Mouse (Mus musculus) embryonic facial prominence, embryonic 11.5 days (tissue): ENCODE data around the gene Lrpap1. TPM values are rescaled to one million over a fixed set of nuclear protein-coding genes. Genes with fewer than 3 reads are reported as not detected.

Source experiments
- ATAC-seq: fragments of 200-750 bp; cut with Nextera tagmentation; replicated peaks from 2 replicates; pipeline ENCODE4 v1.8.0; 2017; ENCODE audit warnings: low read depth; ENCODE audit not compliant: insufficient number of reproducible peaks, low FRiP score, low TSS enrichment
- DNase-seq: peaks from one replicate; pipeline ENCODE4 v3.0.0-alpha.2; 2015; ENCODE audit warnings: low spot score
- H3K27ac ChIP-seq: fragments of 300-500 bp; sonication (generic); replicated peaks from 2 replicates; pipeline ENCODE4 v1.5.1; 2014; ENCODE audit warnings: mild to moderate bottlenecking, low read depth, low read length, control low read depth
- H3K27me3 ChIP-seq: fragments of 300-500 bp; sonication (generic); 2 replicates; pipeline ENCODE4 v1.6.1; 2014; ENCODE audit warnings: mild to moderate bottlenecking, low read length, moderate library complexity, mixed read lengths; ENCODE audit not compliant: control insufficient read depth, insufficient read depth
- H3K36me3 ChIP-seq: fragments of 300-500 bp; sonication (generic); replicated peaks from 2 replicates; pipeline ENCODE4 v1.6.1; 2014; ENCODE audit warnings: low read depth, mild to moderate bottlenecking, low read length, moderate library complexity, mixed read lengths; ENCODE audit not compliant: control insufficient read depth, insufficient read depth
- H3K4me1 ChIP-seq: fragments of 300-500 bp; sonication (generic); 2 replicates; pipeline ENCODE4 v1.6.1; 2014; ENCODE audit warnings: low read length, mixed read lengths; ENCODE audit not compliant: control insufficient read depth, insufficient read depth
- H3K4me2 ChIP-seq: fragments of 300-500 bp; sonication (generic); 2 replicates; pipeline ENCODE4 v1.6.1; 2014; ENCODE audit warnings: low read depth, mild to moderate bottlenecking, control low read depth, low read length, moderate library complexity
- H3K4me3 ChIP-seq: fragments of 300-500 bp; sonication (generic); 2 replicates; pipeline ENCODE4 v1.5.1; 2014; ENCODE audit warnings: low read depth, low read length, control low read depth
- H3K9ac ChIP-seq: fragments of 300-500 bp; sonication (generic); replicated peaks from 2 replicates; pipeline ENCODE4 v1.6.1; 2014; ENCODE audit warnings: mild to moderate bottlenecking, control low read depth, low read length
- H3K9me3 ChIP-seq: fragments of 300-500 bp; sonication (generic); replicated peaks from 2 replicates; pipeline ENCODE4 v1.6.1; 2016; ENCODE audit warnings: mild to moderate bottlenecking, low read length, inconsistent platforms, mixed read lengths; ENCODE audit not compliant: control insufficient read depth
- WGBS: fragments of 180-500 bp; shearing (Covaris S2); extraction: QIAGEN DNeasy Blood & Tissue Kit; methylation state at CpG from one replicate; pipeline ENCODE4 v1.1.7; 2014; 5-methylcytosine and 5-hydroxymethylcytosine counted together
- polyA plus RNA-seq: library from polyadenylated mRNA; unstranded; fragments of >200 nt; fragmentation: Nextera tagmentation; extraction: Ambion mirVana; gene quantifications from 2 replicates; pipeline ENCODE4 v1.2.1, GENCODE M21; 2014

The Lrpap1 gene
- polyA plus RNA-seq, 1 experiment from 2014 or later = 92.3 TPM

DNA sequence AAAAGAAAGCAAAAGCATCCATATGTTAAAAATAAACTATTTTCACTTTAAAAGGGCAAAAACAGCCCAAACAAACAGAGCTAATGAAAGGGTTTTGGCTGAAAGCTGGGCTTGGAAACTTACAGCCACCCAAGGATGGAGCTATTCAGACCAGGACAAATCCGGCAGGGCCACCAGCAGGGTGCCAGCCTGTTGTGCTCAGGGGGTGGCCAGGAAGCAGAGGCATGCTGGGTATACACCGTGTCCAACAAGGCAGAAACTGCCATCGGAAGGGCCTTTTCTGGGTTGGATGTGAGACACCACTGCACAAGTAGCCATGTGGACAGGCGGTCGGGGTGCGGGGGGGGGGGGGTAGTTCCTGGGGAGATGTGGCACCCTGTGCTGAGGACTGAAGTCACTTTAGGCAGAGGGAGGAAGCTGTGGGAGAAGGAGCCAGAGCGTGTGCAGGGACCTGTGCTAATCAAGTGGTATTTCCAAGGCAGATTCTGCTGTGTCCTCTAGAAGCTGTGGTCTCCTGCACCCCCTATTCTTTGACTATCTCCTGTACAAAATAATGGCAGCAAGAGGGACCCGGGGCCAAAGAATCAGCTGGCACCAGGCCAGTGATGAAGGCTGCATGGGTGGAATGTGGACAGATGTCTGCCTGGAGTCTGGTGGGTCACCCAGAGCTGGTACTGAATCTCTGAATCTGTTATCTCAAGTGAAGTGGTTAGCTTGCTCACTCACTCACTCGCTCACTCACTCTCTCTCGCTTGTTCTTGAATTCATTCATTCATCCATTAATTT is 38.1 kb upstream of the Lrpap1 start:
- WGBS = 51% methylated on average over 9 of the region's 10 CpGs
- no peak overlapping the region for H3K27ac ChIP-seq
- H3K4me2 ChIP-seq = no peak overlapping the region
- no peak overlapping the region for H3K9ac ChIP-seq
- no peak for ATAC-seq
- H3K4me1 ChIP-seq = peaks cover 2% of the 10 kb centered on the region; the same call in 1 of the 2 replicates
- H3K27me3 ChIP-seq = no peaks in the 10 kb centered on the region
- no peaks in the 10 kb centered on the region for H3K36me3 ChIP-seq
- H3K4me3 ChIP-seq = no peak overlapping the region
- no peaks in the 10 kb centered on the region for H3K9me3 ChIP-seq
- no peak for DNase-seq

DNA sequence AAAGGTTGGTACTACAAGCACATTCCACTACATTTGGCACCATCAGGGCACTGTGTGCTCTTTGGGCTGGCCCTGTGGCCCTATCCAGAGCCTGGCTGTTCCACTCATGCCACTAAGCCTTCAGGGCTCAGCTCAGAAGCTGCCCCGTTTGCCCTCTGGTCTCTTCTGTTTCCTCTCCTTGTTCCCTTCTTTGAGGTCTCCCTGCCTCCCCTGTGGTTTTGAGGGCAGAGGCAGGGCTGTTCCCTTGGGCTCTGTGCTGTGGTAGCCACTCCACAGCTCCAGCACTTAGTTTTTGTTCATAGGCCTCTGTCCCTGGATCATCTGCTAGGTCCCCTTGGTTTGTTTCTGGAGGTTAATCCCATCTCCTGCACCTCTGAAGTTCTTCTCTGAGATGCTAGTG is 37.3 kb upstream of the Lrpap1 start:
- Histone ChIP-seq H3K9ac (no peak overlapping the region), H3K4me2 (no peak overlapping the region), H3K4me3 (no peak overlapping the region), H3K36me3 (no peaks in the 10 kb centered on the region), H3K4me1 (peaks cover 2% of the 10 kb centered on the region; the same call in 1 of the 2 replicates), H3K9me3 (no peaks in the 10 kb centered on the region), H3K27ac (no peak overlapping the region), H3K27me3 (no peaks in the 10 kb centered on the region)
- 36% methylated on average over 1 of the region's 1 CpGs for WGBS
- DNase-seq (no peak), ATAC-seq (no peak)

DNA sequence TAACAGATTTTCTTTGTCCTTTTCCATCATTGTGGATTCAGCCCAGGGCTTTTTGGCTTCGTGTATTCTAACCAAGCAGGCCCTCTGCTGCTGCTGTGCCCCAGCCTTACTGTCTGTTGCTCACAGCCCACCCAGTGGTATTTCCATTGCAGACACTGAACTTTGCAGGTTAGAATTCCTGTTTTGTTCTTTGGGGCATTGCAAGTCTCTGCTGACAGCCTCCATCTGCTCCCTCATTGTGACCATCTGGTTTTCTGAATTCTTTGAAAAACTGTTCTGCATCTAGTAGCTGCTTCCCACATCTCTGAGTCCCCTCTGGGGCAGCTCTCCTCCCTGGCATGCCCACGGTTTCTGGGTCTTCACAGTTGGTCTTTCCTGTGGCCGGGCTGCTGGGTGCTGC is 35.8 kb upstream of the Lrpap1 start:
- Histone ChIP-seq H3K9ac (0 out of 2 replicates have a peak overlapping the region, but pooled peaks have one; percentile 18), H3K9me3 (no peaks in the 10 kb centered on the region), H3K27me3 (no peaks in the 10 kb centered on the region), H3K4me2 (no peak overlapping the region), H3K4me3 (no peak overlapping the region), H3K4me1 (peaks cover 2% of the 10 kb centered on the region; the same call in 1 of the 2 replicates), H3K27ac (no peak overlapping the region), H3K36me3 (no peaks in the 10 kb centered on the region)
- no peak for ATAC-seq
- peak; percentile 8 for DNase-seq
- WGBS = 25% methylated on average over 3 of the region's 3 CpGs

DNA sequence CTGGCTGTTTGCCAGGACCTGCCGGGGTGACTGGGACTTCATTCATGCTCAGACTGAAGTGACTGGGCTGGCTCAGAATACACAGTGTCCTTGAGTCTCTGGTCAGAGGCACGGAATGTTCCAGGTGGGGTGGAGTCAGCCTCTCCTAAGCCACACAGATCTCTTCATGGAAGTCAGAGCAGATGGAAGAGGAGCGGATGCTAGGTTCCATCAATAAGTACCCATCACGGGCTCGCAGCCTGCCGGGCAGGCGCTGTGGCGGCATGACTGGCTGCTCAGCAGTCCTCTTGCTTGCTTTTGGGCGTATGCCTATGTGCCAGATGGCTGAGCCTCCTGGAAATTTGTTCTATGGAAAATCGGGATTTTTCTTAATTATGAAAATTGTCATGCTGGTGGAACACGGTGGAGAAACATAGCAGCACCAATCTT is 32.6 kb upstream of the Lrpap1 start:
- Histone ChIP-seq H3K4me3 (no peak overlapping the region), H3K9me3 (no peaks in the 10 kb centered on the region), H3K4me2 (no peak overlapping the region), H3K4me1 (peaks cover 2% of the 10 kb centered on the region; the same call in 1 of the 2 replicates), H3K27me3 (no peaks in the 10 kb centered on the region), H3K27ac (no peak overlapping the region), H3K36me3 (no peaks in the 10 kb centered on the region), H3K9ac (no peak overlapping the region)
- DNase-seq = no peak
- no peak for ATAC-seq
- WGBS = 85% methylated on average over 11 of the region's 11 CpGs

DNA sequence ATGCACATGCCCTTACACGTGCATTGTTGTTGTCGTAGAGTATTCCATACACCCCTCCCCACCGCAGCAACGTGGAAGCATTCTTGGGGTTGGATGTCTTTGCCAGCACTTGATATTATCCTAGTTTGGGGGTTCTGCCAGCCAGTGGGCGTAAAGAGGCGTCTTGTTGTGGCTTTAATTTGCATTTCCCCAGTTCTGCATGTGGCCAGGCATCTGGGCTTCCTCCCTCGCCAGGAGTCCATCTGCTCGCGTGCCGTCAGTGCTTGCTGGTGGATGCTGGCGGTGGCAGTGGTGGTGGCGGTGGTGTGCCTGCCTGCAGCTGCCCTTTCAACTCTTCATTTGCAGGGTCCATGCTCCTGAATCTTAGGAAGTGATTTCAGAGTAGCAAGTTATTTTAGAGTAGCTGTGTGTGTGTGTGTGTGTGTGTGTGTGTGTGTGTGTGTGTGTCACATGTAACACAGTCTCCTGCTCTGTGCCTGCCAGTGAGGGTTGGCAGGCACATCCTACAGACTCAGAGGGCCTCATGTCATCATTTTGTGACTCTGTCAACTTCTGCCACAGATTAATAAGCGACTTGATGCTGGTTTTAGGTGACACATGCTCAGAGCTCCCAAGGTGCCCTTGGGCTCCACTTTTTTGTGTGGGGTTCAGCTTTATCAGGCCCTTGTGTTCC is 32.1 kb upstream of the Lrpap1 start:
- H3K9ac ChIP-seq = no peak overlapping the region
- no peak overlapping the region for H3K4me3 ChIP-seq
- peaks cover 2% of the 10 kb centered on the region; the same call in 1 of the 2 replicates for H3K4me1 ChIP-seq
- H3K27ac ChIP-seq = no peak overlapping the region
- DNase-seq (no peak), ATAC-seq (no peak)
- no peak overlapping the region for H3K4me2 ChIP-seq
- no peaks in the 10 kb centered on the region for H3K9me3 ChIP-seq
- no peaks in the 10 kb centered on the region for H3K27me3 ChIP-seq
- WGBS = 73% methylated on average over 13 of the region's 13 CpGs
- H3K36me3 ChIP-seq = no peaks in the 10 kb centered on the region

DNA sequence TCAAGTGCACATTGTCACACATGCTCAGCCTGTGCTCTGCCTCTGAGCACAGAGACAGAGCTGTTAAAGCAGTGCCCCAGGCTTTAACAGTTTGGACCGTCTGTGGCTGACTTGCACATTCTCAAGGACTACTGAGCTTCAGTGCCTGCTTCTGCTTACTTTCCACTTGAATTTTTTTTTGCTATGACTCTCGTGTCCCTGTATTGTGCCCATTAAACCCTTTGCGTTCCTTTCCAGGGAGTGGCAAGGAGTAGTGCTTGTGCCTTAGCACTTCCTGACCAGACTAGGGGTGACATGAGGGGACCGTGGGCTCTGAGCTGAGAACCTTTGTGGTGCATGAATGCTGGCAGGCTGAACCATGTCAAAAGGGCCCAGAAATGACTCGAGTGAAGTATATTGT is 30.3 kb upstream of the Lrpap1 start:
- no peak overlapping the region for H3K4me3 ChIP-seq
- no peak for ATAC-seq
- H3K9ac ChIP-seq = no peak overlapping the region
- WGBS = 76% methylated on average over 5 of the region's 5 CpGs
- H3K27me3 ChIP-seq = no peaks in the 10 kb centered on the region
- no peak for DNase-seq
- no peak overlapping the region for H3K27ac ChIP-seq
- H3K9me3 ChIP-seq = no peaks in the 10 kb centered on the region
- H3K4me1 ChIP-seq = no peaks in the 10 kb centered on the region
- no peak overlapping the region for H3K4me2 ChIP-seq
- H3K36me3 ChIP-seq = no peaks in the 10 kb centered on the region

DNA sequence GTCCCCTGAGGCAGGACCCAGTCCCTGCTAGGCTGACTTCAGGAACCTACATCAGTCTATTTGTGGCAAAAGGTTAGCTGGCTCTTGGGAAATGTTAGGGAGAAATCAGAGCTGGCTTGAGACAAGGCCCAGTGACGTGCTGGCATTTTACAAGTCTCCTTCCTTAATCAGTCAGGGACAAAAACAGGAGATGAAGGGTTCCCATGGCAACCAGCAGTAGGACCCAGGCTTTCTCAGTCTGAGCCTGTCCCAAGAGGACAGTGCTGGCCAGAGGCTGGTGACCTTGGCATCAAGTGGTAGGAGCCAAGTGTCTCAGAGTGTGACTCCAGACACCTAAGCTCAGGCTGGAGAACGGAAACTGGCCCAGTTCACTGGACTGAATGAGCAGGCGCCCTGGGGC is 28.7 kb upstream of the Lrpap1 start:
- ATAC-seq = no peak
- Histone ChIP-seq H3K27ac (no peak overlapping the region), H3K4me2 (no peak overlapping the region), H3K9ac (no peak overlapping the region), H3K27me3 (no peaks in the 10 kb centered on the region), H3K36me3 (no peaks in the 10 kb centered on the region), H3K4me3 (no peak overlapping the region), H3K4me1 (no peaks in the 10 kb centered on the region), H3K9me3 (no peaks in the 10 kb centered on the region)
- 68% methylated on average over 3 of the region's 3 CpGs for WGBS
- DNase-seq = no peak

DNA sequence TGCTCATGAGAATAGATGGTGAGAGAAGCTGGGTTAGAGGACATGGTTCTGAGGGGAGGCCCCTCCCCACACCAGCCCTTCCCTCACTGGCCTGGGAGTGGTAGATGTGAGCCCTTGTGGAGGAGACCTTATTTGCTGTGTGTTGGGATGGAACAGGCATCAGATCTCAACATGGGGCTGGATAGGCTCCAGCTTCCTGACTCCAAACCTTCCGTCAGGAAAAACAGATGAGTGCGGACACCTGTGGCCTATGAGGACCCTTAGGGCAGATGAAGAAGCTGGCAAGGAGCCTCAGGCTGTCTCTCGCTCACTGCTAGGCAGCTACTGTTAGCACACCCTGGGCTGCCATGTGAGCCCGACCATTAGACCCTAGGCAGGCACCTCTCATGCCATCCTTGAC is 27.9 kb upstream of the Lrpap1 start:
- no peaks in the 10 kb centered on the region for H3K9me3 ChIP-seq
- no peak for DNase-seq
- no peak overlapping the region for H3K4me2 ChIP-seq
- no peaks in the 10 kb centered on the region for H3K4me1 ChIP-seq
- no peak for ATAC-seq
- no peak overlapping the region for H3K9ac ChIP-seq
- 90% methylated on average over 4 of the region's 4 CpGs for WGBS
- H3K4me3 ChIP-seq = no peak overlapping the region
- no peak overlapping the region for H3K27ac ChIP-seq
- H3K36me3 ChIP-seq = no peaks in the 10 kb centered on the region
- no peaks in the 10 kb centered on the region for H3K27me3 ChIP-seq
